Mouse (Mus musculus) small intestine, adult 2 months (tissue): ENCODE data around the gene 2610528J11Rik.

Experiments
- CTCF ChIP-seq: fragments of 200-500 bp; IDR thresholded peaks from 2 replicates; pipeline ENCODE4 v1.5.1; 2012; ENCODE audit warnings: low read depth, mild to moderate bottlenecking, control low read depth, inconsistent platforms, low read length, moderate library complexity, mixed read lengths; ENCODE audit not compliant: insufficient replicate concordance, insufficient read length; ENCODE audit errors: extremely low read depth
- POLR2A ChIP-seq: fragments of 200-500 bp; IDR thresholded peaks from 2 replicates; pipeline ENCODE4 v1.6.1; 2012; ENCODE audit warnings: low read depth, mild to moderate bottlenecking, control low read depth, inconsistent platforms, low read length, moderate library complexity

GRCm38 (mm10) chr4:118518208-118518607 is 8.6 kb upstream of the 2610528J11Rik start:
- TF ChIP-seq CTCF = no peak
- no peak for TF ChIP-seq POLR2A
